Mouse (Mus musculus): ENCODE measurements around the gene Fam161a.

- TF ChIP-seq GATA1 (IDR thresholded peaks at IDR 0.05; ENCODE audit: borderline replicate concordance, low read length) (no peak), FLI1 (IDR thresholded peaks at IDR 0.05; ENCODE audit: low read length) (no peak)
Measured at GRCm38 (mm10) chr11:22981543-22981950, 25.8 kb upstream of the Fam161a start.
